Mouse (Mus musculus): ENCODE results near the gene Ptprc.

- TF ChIP-seq CTCF (IDR thresholded peaks at IDR 0.05; ENCODE audit: borderline replicate concordance, insufficient read depth, low read length) (no peak), POLR2A (IDR thresholded peaks at IDR 0.05; ENCODE audit: low read depth, low read length) (no peak)
Measured at GRCm38 (mm10) chr1:138162638-138163037, 12.9 kb downstream of the Ptprc start.

Data from embryonic fibroblast, embryonic 13.5 days (primary cell).